Mouse (Mus musculus) T-helper 1 cell (primary cell): ENCODE data around the gene Sema7a.

ENCODE experiments used
- in situ Hi-C: fragments of 300-600 bp; cut with MboI, MseI; formaldehyde crosslinking; loops from one replicate; pipeline ENCODE4 v1.15.1; 2025; ENCODE audit warnings: high pct_unique_total_duplicates

Sema7a gene

DNA sequence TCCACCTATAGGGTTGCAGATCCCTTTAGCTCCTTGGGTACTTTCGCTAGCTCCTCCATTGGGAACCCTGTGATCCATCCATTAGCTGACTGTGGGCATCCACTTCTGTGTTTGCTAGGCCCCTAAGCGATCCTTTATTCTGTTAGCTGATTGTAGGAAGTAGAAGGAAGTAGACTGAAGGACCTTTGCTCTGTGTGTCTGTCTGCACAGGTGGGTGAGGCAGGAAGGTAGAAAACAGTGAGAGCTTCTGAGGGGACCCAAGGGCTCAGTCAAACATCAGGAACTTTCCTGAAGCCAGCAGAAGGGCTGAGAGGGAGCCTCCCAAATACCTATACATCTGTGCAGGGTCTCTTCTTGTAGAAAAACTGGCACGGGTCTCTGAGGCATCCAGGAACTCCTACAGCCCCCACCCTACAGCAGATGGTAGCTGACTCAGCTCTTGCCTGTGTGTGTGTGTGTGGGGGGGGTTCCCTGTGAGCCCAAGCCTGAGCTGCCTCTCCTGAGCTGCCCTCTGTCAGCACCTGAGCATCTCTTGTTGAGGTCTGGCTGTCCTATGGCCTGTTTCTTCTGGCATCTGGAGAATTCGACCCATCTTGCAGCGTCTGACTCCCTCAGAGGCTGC is 35.4 kb downstream of the Sema7a start:
- in situ Hi-C loops: no loop called here

GRCm38 (mm10) chr9:57978025-57978424 is 38.1 kb downstream of the Sema7a start:
- in situ Hi-C loops: no loop called here

- in situ Hi-C loops: no loop called here
Observed at GRCm38 (mm10) chr9:57978858-57979257, 38.9 kb downstream of the Sema7a start.

DNA sequence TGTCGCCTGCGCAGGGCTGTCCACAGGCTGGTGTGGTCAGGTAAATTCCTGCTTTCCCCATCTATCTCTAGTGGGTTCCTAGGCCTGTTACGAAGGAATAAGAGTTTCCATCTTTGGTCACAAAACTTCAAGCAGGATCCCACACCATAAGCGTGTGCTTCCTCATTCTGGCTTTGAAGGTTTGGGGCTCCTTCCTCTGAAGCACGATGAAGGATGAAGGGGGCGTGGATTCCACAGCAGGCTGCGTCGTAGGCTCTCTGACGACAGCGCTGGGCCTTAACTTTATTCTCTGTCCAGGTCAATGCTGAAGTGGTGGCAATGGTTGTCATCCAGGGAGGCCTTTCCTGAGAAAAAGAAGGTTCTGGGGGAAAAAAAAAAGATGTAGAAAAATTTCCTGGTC is 40.7 kb downstream of the Sema7a start:
- in situ Hi-C loops: no loop called here

GRCm38 (mm10) chr9:57985304-57985703 is 45.4 kb downstream of the Sema7a start:
- in situ Hi-C loops: no loop called here

GRCm38 (mm10) chr9:57986293-57986692 is 46.4 kb downstream of the Sema7a start:
- in situ Hi-C loops: no loop called here

DNA sequence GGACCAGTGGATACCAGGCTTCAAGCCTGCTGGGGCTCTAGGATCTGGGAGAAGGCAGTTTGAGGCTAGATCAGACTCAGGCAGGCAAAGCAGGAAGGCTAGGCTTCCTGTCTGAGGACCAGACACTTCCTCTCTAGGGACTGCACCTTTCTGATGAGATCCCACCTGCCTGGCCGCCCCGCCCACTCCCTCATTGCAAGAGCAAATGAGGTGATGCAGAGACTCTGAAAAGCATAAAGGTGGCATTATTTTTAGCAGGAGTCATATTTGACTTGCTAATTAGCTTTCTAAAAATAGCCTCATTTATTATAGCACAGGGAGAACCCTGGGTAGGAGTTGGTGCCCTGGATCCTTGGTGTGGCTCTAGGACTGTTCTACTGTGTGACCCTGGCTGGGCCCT is 48.2 kb downstream of the Sema7a start:
- in situ Hi-C loops: no loop called here

GRCm38 (mm10) chr9:57989309-57989708 is 49.4 kb downstream of the Sema7a start:
- in situ Hi-C loops: no loop called here

DNA sequence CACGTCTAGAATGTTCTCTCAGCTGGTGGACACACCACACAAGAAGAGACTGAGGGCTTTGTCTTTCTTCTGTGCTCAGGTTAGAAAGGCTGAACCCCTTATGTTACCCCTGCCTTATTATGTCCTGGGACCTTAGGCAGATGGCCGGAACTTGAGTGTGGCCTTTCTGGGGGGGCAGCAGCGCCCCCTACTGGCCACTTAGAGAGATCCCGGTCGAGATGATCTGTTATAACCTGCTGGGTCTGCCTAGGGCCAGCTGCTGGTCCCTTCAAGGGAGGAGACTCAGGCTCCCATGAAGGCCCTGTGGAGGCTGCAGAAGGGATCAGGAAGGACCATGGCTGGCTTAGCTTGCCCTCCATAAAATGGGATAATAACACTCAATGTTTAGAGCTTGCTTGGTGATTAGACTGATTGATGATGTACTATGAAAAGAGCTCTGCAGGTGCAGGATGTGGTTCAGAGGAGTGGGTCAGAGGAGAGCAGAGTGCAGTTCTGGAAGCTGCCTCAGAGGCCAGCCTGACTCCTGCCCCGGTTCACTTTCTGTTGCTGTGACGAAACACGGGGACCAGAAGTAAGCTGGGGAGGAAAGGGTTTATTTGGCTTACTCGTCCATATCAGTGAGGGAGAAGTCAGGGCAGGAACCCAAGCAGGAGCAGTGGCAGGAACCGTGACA is 50.7 kb downstream of the Sema7a start:
- in situ Hi-C loops: loop anchor here (5.0 kb wide), 2 partner anchors 53 to 128 kb away; no protein-coding TSS in a partner anchor

- in situ Hi-C loops: loop anchor here (5.0 kb wide), 2 partner anchors 55 to 130 kb away; no protein-coding TSS in a partner anchor
Observed at GRCm38 (mm10) chr9:57992060-57992459, 52.1 kb downstream of the Sema7a start.

- in situ Hi-C loops: loop anchor here (5.0 kb wide), 2 partner anchors 56 to 131 kb away; no protein-coding TSS in a partner anchor
Observed at GRCm38 (mm10) chr9:57992781-57993591, 53.1 kb downstream of the Sema7a start.

DNA sequence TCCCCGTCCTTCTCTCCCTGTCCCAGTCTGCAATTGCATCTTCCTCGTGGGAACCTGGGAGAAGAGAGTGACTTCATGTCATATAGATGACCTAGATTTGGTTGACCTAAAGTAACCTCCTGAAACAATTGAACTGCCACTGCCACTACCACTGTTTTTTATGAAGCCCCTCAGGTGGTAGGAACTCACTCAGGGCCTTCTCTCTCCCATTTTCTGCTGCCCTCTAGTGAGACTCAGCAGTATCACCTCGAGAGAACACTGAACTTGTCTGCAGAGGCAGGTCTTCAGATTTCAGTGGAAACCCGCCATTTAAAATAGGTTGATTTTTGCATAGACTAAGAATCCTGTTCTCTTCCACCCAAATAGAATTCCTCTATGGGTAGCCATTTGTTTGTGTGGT is 55.4 kb downstream of the Sema7a start:
- in situ Hi-C loops: loop anchor here (5.0 kb wide), 1 partner anchor 208 kb away; no protein-coding TSS in a partner anchor

GRCm38 (mm10) chr9:57997511-57998031 is 57.7 kb downstream of the Sema7a start:
- in situ Hi-C loops: loop anchor here (5.0 kb wide), 1 partner anchor 210 kb away; no protein-coding TSS in a partner anchor

DNA sequence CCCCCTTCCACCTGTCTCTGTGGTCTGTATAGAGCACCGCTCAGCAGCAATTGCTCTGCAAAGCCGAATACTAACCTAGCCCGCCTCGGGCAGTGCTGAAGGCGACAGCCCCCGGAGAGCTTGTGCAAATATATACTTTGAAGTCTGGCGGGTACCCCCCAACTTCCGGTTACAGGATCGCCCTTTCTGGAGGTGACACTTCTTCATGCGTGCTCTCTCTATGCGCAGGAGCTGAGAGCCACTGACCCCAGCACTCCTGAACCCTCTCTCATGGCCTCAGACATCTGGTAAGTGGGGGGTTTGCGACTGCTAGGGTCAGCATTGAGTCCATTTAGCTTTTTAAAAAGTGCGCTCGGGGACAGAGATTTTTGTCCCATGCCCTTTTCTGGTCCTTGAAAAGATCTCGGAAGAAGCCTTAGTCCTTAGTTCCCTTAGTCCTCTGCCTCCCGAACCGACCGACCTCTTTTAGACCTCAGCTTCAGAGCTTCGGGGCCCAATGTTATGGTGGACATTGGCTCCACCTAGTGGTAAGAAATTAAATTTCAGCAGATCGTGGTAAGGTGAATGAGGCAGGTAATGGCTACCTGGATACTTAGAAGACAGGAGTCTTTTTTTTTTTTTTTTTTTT is 58.2 kb downstream of the Sema7a start:
- in situ Hi-C loops: loop anchor here (5.0 kb wide), 1 partner anchor 211 kb away; no protein-coding TSS in a partner anchor

DNA sequence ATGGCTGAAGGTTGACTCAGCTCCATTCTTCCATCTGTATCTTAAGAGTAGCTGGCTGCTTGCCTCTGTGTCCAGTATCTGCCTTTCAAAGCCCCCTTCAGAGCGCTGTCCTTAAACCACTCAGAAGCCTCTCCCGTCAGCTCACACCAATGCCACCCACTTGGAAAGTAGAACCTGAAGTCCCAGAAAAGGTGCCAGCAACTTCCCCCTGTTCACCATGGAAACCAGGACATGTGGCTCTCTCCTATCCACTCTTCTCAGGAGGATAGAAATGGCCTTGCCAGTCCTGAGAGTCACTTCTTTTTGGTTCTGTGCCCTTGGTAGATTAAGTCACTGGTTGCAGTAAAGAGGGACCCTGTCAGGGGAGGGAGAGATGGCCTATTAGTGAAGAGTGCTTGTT is 58.8 kb downstream of the Sema7a start:
- in situ Hi-C loops: loop anchor here (5.0 kb wide), 1 partner anchor 211 kb away; no protein-coding TSS in a partner anchor

DNA sequence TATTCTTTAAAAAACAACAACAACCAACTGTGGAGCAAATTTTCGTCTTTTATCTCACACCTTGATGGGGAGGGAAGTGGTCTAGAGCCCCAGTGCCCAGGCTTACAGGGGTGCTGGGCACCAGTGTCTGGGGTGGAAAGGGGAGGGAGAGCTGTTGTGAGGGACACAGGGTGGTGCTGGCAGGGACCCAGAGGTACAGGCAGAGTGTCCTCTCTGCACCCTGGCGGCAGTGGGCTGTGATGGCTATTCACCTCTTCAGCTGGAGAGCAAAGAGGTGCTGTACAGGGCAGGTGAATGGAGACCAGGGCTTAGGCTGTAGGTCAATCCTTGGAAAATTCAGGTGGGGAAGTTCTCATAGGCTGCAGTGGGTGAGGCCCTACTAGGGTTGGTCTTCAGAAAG is 59.8 kb downstream of the Sema7a start:
- in situ Hi-C loops: loop anchor here (5.0 kb wide), 1 partner anchor 212 kb away; no protein-coding TSS in a partner anchor

DNA sequence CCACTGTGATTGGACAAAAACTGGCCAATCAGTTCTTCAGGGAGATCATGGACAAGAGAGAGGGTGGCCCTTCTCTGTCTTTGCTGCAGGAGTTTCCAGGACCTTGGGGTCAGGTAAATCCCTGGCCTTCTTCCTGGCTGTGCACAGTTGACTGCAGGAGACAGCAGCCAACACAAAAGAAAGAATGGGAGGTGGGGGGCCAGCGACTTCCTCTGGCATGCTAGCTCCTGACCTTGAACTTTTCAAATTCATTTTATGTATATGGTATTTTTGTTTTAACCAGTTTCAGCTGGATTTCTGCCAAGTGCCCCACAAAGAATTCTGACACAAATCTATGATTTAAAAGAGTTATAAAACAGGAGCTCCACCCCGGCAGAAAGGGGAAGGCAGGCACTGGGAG is 63.4 kb downstream of the Sema7a start:
- in situ Hi-C loops: no loop called here

DNA sequence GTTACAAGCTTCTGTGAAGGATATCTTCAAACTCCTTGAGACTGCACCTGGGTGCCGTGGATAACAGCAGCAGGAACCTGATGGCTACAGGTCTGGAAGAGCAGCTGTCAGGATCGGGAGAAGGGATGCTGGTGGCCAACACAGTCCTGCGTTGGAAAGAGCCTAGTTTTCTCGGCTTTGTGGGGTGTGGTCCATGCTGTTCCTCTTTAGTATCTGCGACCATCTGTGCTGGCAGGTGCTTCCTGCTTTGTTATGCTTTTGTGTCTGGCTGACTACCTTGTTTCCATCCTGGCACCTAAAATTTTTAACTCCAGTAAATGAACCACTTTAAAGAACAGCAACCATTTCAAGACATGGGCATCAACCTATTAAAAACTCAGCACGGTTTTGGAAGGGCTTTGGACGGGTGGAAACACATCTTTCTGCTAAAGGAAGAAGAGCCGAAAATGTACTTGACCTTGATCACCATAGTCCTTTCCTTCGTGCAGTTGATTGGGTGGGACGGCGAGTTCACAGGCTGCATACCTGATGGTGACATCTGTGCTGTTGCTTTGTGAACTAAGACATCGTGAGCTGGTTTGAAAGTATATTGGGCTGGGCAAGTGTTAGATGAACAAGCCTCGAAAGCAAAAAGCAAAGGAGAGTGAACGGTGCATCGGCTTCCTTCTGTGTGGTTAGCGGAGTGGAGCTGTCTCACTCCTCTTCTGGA is 66.0 kb downstream of the Sema7a start, which contains the start of gene Cyp11a1:
TSS of gene Cyp11a1 (plus strand) at position 659 of the 709 bp plus-strand sequence.
- in situ Hi-C loops: no loop called here

- in situ Hi-C loops: no loop called here
Observed at GRCm38 (mm10) chr9:58008336-58009014, 68.6 kb downstream of the Sema7a start.

GRCm38 (mm10) chr9:58009015-58009362 is 69.1 kb downstream of the Sema7a start:
- in situ Hi-C loops: no loop called here
